ENCODE assay signal across 9 mouse cellular contexts in genomic region chr7:28863540-28863939, GRCm38 (mm10). TPM values are rescaled to one million over a fixed set of nuclear protein-coding genes. Genes with fewer than 3 reads are reported as not detected.
A peak's percentile ranks its signal among the peaks of the same experiment; 100 is the strongest.
DNase-seq lines count a peak whose midpoint lies in the region; ATAC-seq and TF ChIP-seq lines count a peak whose summit lies in the region.
"Had no signal": no experiment of that assay in that cellular context is flagged by ENCODE, and none has a peak within 500 bp of the region (broad histone marks: within the 10 kb centered on the region; RNA-seq: fewer than 3 reads in every experiment).

Lgals7 (plus strand) TSS chr7:28863853.

- H3K9me3 ChIP-seq in heart, embryonic 10.5 days: 0 out of 2 replicates have a peak, but pooled peaks cover 5% of the 10 kb centered on the region
- H3K9me3 ChIP-seq in neural tube, embryonic 13.5 days: no peaks in the 10 kb centered on the region

- no peak within 1 kb of the TSS for H3K4me3 ChIP-seq in heart, embryonic 10.5 days
- no peak within 1 kb of the TSS for H3K4me3 ChIP-seq in lung, adult 2 months (replicated peaks; ENCODE audit: extremely low read depth, low read depth, low read length)
- no peak within 1 kb of the TSS for H3K4me3 ChIP-seq in embryonic fibroblast, embryonic 13.5 days (ENCODE audit: insufficient read depth, low read length)
- no peak within 1 kb of the TSS for H3K4me3 ChIP-seq in neural tube, embryonic 13.5 days

- DNase-seq in heart, embryonic 10.5 days (ENCODE audit: low spot score): no peak
- no peak for DNase-seq in heart, adult 11 months
- no peak for DNase-seq in lung, adult 2 months
- DNase-seq in lung, postnatal 10 days: no peak
- DNase-seq in cerebellum, adult 9-11 months: no peak
- no peak for DNase-seq in thymus, adult 18-20 months
- DNase-seq: cerebellum, postnatal 25 days had no signal

- no peak for TF ChIP-seq POLR2A in lung, adult 2 months (IDR thresholded peaks at IDR 0.05; ENCODE audit: borderline replicate concordance, extremely low read depth, low read depth, low read length)
- TF ChIP-seq POLR2A in embryonic fibroblast, embryonic 13.5 days (IDR thresholded peaks at IDR 0.05; ENCODE audit: low read depth, low read length): no peak

- no peak for ATAC-seq in neural tube, embryonic 13.5 days (ENCODE audit: low read depth)

- H3K9ac ChIP-seq in neural tube, embryonic 13.5 days: no peak within 1 kb of the TSS

- H3K4me1 ChIP-seq in heart, embryonic 10.5 days: peaks cover 31% of the 10 kb centered on the region
- no peaks in the 10 kb centered on the region; the same call in 1 of the 2 replicates for H3K4me1 ChIP-seq in lung, adult 2 months (ENCODE audit: control insufficient read depth, insufficient read depth, low read length)
- peaks cover 9% of the 10 kb centered on the region; the same call in 1 of the 2 replicates for H3K4me1 ChIP-seq in embryonic fibroblast, embryonic 13.5 days (ENCODE audit: control insufficient read depth, insufficient read depth, low read length)
- H3K4me1 ChIP-seq in neural tube, embryonic 13.5 days (replicated peaks): peaks cover 20% of the 10 kb centered on the region

- no peaks in the 10 kb centered on the region for H3K36me3 ChIP-seq in heart, embryonic 10.5 days
- no peaks in the 10 kb centered on the region for H3K36me3 ChIP-seq in neural tube, embryonic 13.5 days

- H3K27ac ChIP-seq in heart, embryonic 10.5 days: peak within 1 kb of the TSS; percentile 56
- H3K27ac ChIP-seq in embryonic fibroblast, embryonic 13.5 days (ENCODE audit: insufficient read depth, low read length): peak within 1 kb of the TSS; percentile 9; the same call in 1 of the 2 replicates
- H3K27ac ChIP-seq in neural tube, embryonic 13.5 days (replicated peaks): no peak within 1 kb of the TSS

- H3K4me2 ChIP-seq in neural tube, embryonic 13.5 days: 0 out of 2 replicates have a peak within 1 kb of the TSS, but pooled peaks have one; percentile 2

- 85% methylated on average over 6 of the region's 6 CpGs for WGBS in heart, embryonic 10.5 days
- WGBS in lung, adult 2 months: 73% methylated on average over 6 of the region's 6 CpGs
- 70% methylated on average over 6 of the region's 6 CpGs for WGBS in neural tube, embryonic 13.5 days

- peaks cover 5% of the 10 kb centered on the region; the same call in 1 of the 2 replicates for H3K27me3 ChIP-seq in heart, embryonic 10.5 days (ENCODE audit: insufficient read depth, poor library complexity, severe bottlenecking)
- no peaks in the 10 kb centered on the region for H3K27me3 ChIP-seq in neural tube, embryonic 13.5 days

- no peak for TF ChIP-seq CTCF in lung, adult 2 months (IDR thresholded peaks at IDR 0.05; ENCODE audit: insufficient read depth, low read length)
- no peak for TF ChIP-seq CTCF in embryonic fibroblast, embryonic 13.5 days (IDR thresholded peaks at IDR 0.05; ENCODE audit: borderline replicate concordance, insufficient read depth, low read length)

RNA-seq across cellular contexts. Expression of gene Lgals7, which starts in this region (rescaled TPM):
- 0.24 and 0.81 TPM in 2 replicates for polyA plus RNA-seq in heart, embryonic 10.5 days (2016; fragmentation: Nextera tagmentation; extraction: Ambion mirVana)
- 2.2 and 314 TPM in 2 replicates for polyA plus RNA-seq in lung, adult 2 months (2012; rRNA removed)
- polyA plus RNA-seq in embryonic fibroblast, embryonic 13.5 days (2011; ENCODE audit: insufficient read length, low read depth, missing spikeins): 1.5 and 4.3 TPM in 2 replicates
- polyA plus RNA-seq in neural tube, embryonic 13.5 days (2015; fragmentation: Nextera tagmentation; extraction: Ambion mirVana): 4.5 and 6.1 TPM in 2 replicates
